Mouse (Mus musculus) liver (tissue): Measurements from ENCODE around the gene Ssh1.
A peak's percentile ranks its signal among the peaks of the same experiment; 100 is the strongest.

Source experiments
- DNase-seq: peaks from one replicate; pipeline ENCODE4 v3.0.0-alpha.2; 2020; ENCODE audit warnings: mixed read lengths

Ssh1 gene

DNA sequence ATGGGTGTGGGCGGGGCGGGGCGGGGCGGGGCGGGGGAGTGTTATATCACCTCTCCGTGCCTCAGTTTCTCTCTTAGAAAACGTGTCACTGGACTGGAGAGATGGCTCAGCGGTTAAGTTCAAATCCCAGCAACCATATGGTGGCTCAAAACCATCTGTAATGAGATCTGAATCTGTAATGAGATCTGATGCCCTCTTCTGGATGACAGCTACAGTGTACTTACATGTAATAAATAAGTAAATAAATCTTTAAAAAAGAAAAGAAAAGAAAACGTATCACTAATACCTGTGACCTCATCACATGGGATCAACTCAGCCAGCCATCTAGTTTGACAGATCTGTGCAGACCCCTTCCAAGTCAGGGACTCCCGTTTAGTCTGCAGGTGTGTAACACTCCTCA, 64.2 kb downstream of the Ssh1 start:
- no peak for DNase-seq

- no peak for DNase-seq
Measured at GRCm38 (mm10) chr5:113924608-113925007, 69.1 kb downstream of the Ssh1 start.

DNA sequence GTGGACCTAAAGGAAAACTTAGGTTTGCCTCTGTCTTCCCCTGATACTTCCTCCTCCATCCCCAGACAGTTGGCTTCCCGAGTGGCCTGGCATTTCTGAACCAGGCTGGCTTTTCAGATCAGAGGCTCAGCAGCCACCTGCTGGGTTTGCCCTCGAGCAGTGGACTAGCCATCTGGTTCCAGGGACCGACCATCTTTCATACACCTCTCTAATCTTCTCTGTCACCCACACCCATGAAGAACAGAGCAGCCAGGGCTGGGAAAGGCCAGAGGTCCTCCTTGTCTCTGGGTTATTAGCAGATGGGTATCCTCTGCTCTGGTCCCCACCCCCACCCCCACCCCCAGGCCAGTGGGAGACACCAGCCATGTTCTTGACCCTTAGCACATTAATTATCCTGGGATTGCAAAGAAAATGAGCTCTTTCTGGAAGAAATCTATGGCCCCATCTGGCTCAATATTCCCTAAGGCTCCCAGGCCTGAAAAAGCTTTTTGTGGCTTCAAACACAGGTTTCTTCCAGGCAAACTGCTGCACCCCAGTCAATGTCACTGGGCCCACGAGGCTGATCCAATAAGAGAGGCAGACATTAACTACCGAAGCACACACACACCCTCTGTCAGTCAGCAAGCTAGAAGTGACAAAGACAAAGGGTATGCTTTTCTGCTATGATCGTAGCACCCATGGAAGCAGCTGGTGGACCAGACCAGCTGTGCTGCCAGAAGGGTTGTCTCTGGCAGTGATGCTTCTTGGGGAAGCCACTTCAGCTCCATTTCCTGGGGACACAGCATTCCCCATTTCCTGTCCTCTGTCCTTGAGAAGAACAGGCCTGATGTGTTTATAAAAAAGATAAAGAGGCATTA, 72.2 kb downstream of the Ssh1 start:
- no peak for DNase-seq

- no peak for DNase-seq
Measured at GRCm38 (mm10) chr5:113919060-113919459, 74.6 kb downstream of the Ssh1 start.

GRCm38 (mm10) chr5:113918654-113919053, 75.0 kb downstream of the Ssh1 start:
- DNase-seq = no peak

GRCm38 (mm10) chr5:113910705-113911104, 83.0 kb downstream of the Ssh1 start:
- DNase-seq = no peak

DNA sequence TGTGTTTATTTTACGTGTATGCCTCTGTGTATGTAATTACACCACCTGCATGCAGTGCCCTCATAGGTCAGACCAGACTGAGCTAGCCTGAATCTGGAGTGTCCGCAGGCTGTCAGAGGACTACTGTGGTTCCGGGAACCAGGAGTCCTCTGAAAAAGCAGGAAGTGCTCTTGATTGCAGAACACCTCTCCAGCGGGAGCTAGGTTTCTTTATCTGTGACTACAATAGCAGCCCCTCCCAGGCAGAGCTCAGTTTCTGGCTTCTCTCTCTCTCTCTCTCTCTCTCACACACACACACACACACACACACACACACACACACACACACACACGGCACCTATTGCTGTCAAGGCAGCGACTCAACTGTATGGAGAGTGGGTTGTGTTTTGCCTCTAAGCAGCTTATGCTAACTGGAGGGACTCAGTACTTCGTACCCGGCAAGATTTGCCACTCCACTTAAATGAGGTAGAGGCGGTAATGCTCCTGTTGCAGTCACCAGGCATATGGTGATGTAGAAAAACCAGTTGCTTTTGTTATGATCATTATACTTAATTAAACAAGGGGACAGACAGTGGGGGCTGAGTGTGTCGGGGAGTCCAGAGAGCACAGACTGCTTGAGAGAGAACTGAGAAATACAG, 83.5 kb downstream of the Ssh1 start:
- peak; percentile 41 for DNase-seq

GRCm38 (mm10) chr5:113908592-113909441, 84.9 kb downstream of the Ssh1 start, which contains the start of gene Coro1c:
Gene Coro1c (minus strand): TSS chr5:113908758.
- DNase-seq = peak; percentile 99

DNA sequence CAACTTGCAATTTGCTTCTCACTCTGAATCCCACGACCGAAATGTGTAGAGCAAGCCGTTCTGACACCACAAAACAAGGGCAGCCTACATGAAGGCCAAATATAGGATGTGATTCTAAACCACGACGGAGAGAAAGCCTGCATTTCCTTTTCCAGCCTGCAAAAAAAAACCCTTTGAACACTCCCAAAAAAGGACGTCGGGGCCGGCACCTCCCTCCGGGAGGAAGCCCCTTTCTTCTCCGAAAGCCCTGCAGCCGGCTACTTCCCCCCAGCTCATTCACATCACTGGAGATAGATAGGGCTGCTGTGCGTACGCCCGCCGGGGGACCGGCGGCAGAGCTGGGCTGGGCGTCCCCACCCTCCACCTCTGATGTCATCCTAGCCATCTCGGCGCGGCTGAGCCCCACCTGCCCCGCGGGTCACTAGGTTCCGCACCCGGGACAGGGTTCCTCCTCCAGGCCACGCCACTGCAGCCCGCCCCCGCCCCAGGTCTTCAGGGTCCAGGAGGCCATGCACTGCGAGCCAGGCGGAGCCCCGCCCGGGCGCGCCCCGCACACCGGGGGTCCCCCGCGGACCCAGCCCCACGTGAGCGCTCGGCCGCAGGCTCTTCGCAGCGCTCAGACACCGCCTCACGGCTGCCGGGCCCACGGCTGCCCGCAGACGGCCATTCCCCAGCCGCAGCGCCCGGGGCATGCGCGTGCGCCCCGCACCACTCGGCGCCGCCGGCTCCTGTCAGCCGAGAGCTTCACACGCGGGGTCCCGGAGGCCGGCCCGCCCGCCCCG, 85.7 kb downstream of the Ssh1 start:
- peak; percentile 87 for DNase-seq

GRCm38 (mm10) chr5:113906958-113907735, 86.5 kb downstream of the Ssh1 start:
- peak; percentile 81 for DNase-seq

- no peak for DNase-seq
Measured at GRCm38 (mm10) chr5:113904987-113905386, 88.7 kb downstream of the Ssh1 start.

DNA sequence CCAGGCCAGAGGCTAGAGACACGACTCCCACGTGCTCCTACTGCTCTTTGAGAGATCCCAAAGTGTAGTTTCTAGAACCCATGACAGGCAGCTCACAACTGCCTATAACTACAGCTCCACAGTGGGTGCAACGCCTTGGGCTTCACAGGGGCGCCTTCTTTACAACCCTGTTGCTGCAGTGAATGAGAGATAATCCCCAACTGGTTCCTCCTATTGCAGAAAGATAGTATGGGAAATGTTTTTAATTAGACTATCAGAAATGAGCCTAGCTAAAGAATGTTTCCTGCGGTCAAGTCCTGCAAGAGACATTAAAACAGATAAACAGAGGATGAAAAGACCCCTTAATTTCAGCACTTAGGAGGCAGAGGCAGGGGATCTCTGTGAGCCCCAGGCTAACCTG, 90.7 kb downstream of the Ssh1 start:
- no peak for DNase-seq

GRCm38 (mm10) chr5:113902017-113902416, 91.7 kb downstream of the Ssh1 start:
- DNase-seq = peak; percentile 41

DNA sequence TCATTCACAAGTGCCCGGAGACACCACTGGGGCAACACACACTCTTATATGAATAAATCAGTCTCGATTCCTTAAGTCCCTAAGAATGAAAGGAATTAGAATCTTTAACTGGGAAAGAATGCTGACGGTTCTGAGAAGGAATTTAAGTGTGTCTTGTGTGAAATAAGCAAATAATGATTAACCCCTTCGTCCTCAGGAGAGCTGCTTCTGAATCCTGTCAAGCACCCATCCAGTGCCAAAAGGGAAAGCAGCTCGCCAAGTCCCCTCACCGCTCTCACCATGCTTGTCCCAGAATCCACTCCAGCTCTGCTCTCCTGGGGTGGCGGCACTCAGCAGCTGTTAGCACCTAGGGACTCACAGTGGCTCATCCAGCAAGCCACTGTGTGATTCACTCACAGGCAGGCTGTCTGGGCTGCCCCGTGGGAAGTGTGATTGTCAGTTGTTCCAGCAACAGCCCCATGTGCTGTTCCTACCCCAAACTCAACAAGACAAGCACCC, 92.6 kb downstream of the Ssh1 start:
- no peak for DNase-seq

DNA sequence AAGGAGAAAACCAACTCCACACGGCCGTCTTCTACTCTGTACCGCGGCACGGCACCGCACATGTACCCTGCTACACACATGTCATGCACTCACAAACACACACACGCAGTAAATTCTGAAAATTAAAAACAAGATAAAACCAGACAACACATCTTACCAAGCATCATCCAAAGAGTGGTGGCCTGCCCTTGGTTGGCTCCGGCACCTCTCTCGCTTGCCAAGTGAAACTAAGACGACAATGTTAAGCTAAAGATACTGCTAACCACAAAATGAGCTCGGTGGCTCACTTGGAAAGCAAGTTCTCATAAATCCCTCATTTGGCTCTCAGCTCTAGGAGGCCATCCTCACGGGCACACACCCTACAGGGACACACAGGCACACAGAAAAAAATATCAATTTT, 94.2 kb downstream of the Ssh1 start:
- DNase-seq = no peak

DNA sequence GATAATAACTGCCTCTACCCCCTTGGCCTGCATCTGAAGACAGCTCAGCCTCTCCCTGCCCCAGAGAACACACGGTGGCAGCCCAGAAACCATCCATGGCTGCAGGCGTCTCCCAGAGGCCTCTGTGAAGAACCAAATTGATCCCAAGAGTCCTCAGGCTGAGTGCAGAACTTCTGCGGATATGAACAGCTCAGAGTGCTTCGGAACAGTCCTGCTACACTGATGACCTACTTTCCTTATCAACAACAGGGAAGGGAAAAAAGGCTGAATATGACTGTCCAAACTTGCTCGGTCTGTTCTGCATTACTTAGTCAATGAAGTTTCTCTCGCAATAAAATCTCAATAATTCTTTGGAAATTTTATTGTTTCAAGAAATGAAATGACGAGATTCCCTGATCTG, 101.7 kb downstream of the Ssh1 start:
- no peak for DNase-seq

DNA sequence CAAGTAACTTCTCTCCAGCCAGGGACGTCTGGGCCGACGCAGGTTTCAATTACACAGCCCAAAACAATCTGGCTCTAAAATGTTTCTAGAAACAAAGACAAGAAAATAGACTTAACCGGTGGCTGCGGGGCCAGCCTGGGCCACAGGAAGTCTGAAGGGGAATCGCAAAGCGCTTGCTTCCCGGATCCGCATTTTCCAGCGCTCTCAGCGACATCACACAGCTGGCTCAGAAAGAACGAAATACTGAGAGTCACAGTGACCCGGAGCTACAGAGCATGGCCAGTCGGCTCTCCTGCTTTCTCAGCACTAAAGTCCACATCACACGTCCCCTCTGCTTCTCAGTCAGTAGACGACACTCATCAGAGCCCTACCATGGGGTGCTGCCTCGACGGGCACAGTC, 102.8 kb downstream of the Ssh1 start:
- DNase-seq = no peak

DNA sequence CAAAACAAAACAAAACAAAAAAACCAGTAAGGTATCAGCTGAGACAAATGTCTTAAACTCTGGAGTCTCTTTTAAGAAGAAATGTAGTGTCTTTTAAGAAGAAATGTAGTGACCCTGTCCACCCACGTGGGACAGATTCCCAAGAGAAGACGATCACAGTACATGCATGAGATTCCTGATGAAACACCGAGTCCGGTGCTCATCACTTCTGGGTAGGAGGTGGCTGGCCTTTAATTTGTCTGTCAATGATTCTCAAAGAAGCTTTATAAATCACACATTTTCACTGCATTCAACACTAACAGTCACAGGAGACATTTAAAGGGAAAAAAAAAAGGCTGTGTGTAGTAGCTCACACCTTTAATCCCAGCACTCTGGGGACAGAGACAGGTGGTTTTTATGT, 103.8 kb downstream of the Ssh1 start:
- no peak for DNase-seq

- DNase-seq = peak; percentile 36
Measured at GRCm38 (mm10) chr5:113889181-113889906, 104.3 kb downstream of the Ssh1 start.

- no peak for DNase-seq
Measured at GRCm38 (mm10) chr5:113888186-113888795, 105.4 kb downstream of the Ssh1 start.
